Comparison of ENCODE assay signal across 8 mouse cellular contexts in the genomic region with DNA sequence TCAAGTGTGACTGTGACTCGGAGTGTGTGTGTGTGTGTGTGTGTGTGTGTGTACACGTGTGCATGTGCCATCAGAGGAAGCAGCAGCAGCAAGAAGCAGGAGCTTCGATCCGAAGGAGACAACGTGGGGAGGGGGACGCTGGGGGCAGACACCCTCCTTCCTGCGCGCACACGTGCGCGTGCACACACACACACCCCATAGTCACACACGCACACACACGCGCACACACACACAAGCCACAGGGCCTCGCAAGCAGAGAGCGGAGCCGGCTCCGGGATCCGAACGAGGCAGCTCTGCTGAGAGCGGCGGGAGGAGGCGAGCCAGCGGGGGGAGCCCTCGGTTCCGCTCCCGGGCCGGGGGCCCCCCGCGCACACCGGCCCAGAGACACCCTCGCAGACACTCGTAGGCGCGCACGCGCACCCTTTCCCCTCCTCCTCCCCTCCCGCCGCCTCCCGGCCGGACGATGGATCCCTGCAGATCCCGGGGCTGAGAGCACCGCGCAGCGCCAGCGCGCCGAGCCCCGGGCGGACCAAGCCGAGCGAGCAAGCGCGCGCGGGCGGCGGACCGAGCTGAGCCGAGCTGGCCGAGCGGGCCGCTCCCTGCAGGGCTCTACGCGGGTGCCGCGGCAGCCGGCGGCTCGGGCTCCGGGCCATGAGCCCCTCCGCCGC. TPM values are rescaled to one million over a fixed set of nuclear protein-coding genes. Genes with fewer than 3 reads are reported as not detected.
A peak's percentile ranks its signal among the peaks of the same experiment; 100 is the strongest.
DNase-seq lines count a peak whose midpoint lies in the region; ATAC-seq and TF ChIP-seq lines count a peak whose summit lies in the region.
"Had no signal": no experiment of that assay in that cellular context is flagged by ENCODE, and none has a peak within 500 bp of the region (broad histone marks: within the 10 kb centered on the region; RNA-seq: fewer than 3 reads in every experiment).

A gene (plus strand): TSS at position 215 of the 668 bp plus-strand sequence.

- DNase-seq in adrenal gland, adult 8-10 months: peak; percentile 46
- DNase-seq in gastrocnemius, postnatal 4 days (ENCODE audit: low spot score in 2 of 2): peak; percentile 59 to 72
- peak; percentile 64 for DNase-seq in left cerebral cortex, postnatal 4 days

- H3K4me2 ChIP-seq in intestine, postnatal 0 days (replicated peaks; ENCODE audit: low read depth): peak within 1 kb of the TSS; percentile 93
- H3K4me2 ChIP-seq in midbrain, embryonic 13.5 days (replicated peaks): peak within 1 kb of the TSS; percentile 79
- peak within 1 kb of the TSS; percentile 95 for H3K4me2 ChIP-seq in stomach, embryonic 14.5 days (replicated peaks; ENCODE audit: low read depth, low read length)

- H3K4me1 ChIP-seq in cortical plate, adult 2 months (ENCODE audit: control insufficient read depth, insufficient read depth, low read length): peaks cover 8% of the 10 kb centered on the region
- H3K4me1 ChIP-seq in intestine, postnatal 0 days (replicated peaks; ENCODE audit: control insufficient read depth, insufficient read depth, low read length): no peaks in the 10 kb centered on the region
- peaks cover 80% of the 10 kb centered on the region for H3K4me1 ChIP-seq in midbrain, embryonic 13.5 days (replicated peaks)
- no peaks in the 10 kb centered on the region for H3K4me1 ChIP-seq in stomach, embryonic 14.5 days (ENCODE audit: control insufficient read depth, insufficient read depth, low read length)

- intact Hi-C loops in left cerebral cortex, postnatal 4 days (cut with DNase I): no loop called here

- peak within 1 kb of the TSS; percentile 49 for H3K4me3 ChIP-seq in cortical plate, adult 2 months (ENCODE audit: insufficient read depth, low read length)
- H3K4me3 ChIP-seq in intestine, postnatal 0 days (ENCODE audit: low read depth, low read length): peak within 1 kb of the TSS; percentile 51
- peak within 1 kb of the TSS; percentile 78 for H3K4me3 ChIP-seq in midbrain, embryonic 13.5 days (replicated peaks)
- H3K4me3 ChIP-seq in stomach, embryonic 14.5 days (ENCODE audit: low read depth, low read length): peak within 1 kb of the TSS; percentile 49

- under 1% methylated on average over 52 of the region's 74 CpGs for WGBS in intestine, postnatal 0 days
- WGBS in midbrain, embryonic 13.5 days: under 1% methylated on average over 68 of the region's 74 CpGs
- WGBS in stomach, embryonic 14.5 days: 1% methylated on average over 65 of the region's 74 CpGs

- H3K9me3 ChIP-seq in intestine, postnatal 0 days (ENCODE audit: control insufficient read depth): no peaks in the 10 kb centered on the region
- no peaks in the 10 kb centered on the region for H3K9me3 ChIP-seq in midbrain, embryonic 13.5 days
- no peaks in the 10 kb centered on the region for H3K9me3 ChIP-seq in stomach, embryonic 14.5 days (ENCODE audit: control insufficient read depth, low read depth, low read length)

- no peak; the same call in 1 of the 2 replicates for TF ChIP-seq POLR2A in cortical plate, adult 2 months (IDR thresholded peaks at IDR 0.05; ENCODE audit: extremely low read depth, insufficient read depth, low read length)

- no peaks in the 10 kb centered on the region for H3K36me3 ChIP-seq in intestine, postnatal 0 days (ENCODE audit: control insufficient read depth, insufficient read depth)
- H3K36me3 ChIP-seq in midbrain, embryonic 13.5 days: peaks cover 13% of the 10 kb centered on the region; the same call in 1 of the 2 replicates
- no peaks in the 10 kb centered on the region for H3K36me3 ChIP-seq in stomach, embryonic 14.5 days (ENCODE audit: control insufficient read depth, insufficient read depth, low read length)

- 0 out of 2 replicates have a peak within 1 kb of the TSS, but pooled peaks have one; percentile 7 for H3K9ac ChIP-seq in intestine, postnatal 0 days (ENCODE audit: low read depth, low read length)
- peak within 1 kb of the TSS; percentile 96 for H3K9ac ChIP-seq in midbrain, embryonic 13.5 days (replicated peaks)
- H3K9ac ChIP-seq in stomach, embryonic 14.5 days (replicated peaks; ENCODE audit: low read depth, low read length): no peak within 1 kb of the TSS; the same call in 1 of the 2 replicates

- peak; percentile 57; the same call in 1 of the 2 replicates for ATAC-seq in intestine, postnatal 0 days
- peak; percentile 74 for ATAC-seq in midbrain, embryonic 13.5 days
- ATAC-seq in stomach, embryonic 14.5 days (ENCODE audit: insufficient number of reproducible peaks, insufficient read depth, low FRiP score, low read depth): peak; percentile 57; the same call in 1 of the 2 replicates

- peak within 1 kb of the TSS; percentile 16; the same call in 1 of the 2 replicates for H3K27ac ChIP-seq in cortical plate, adult 2 months (ENCODE audit: insufficient read depth, low read length)
- H3K27ac ChIP-seq in intestine, postnatal 0 days (ENCODE audit: low read depth, low read length): no peak within 1 kb of the TSS
- peak within 1 kb of the TSS; percentile 92 for H3K27ac ChIP-seq in midbrain, embryonic 13.5 days
- no peak within 1 kb of the TSS for H3K27ac ChIP-seq in stomach, embryonic 14.5 days (ENCODE audit: low read length)

- H3K27me3 ChIP-seq in intestine, postnatal 0 days (replicated peaks; ENCODE audit: control insufficient read depth, insufficient read depth, low read length): peaks cover 56% of the 10 kb centered on the region
- H3K27me3 ChIP-seq in midbrain, embryonic 13.5 days: peaks cover 16% of the 10 kb centered on the region
- peaks cover 34% of the 10 kb centered on the region for H3K27me3 ChIP-seq in stomach, embryonic 14.5 days (ENCODE audit: control insufficient read depth, insufficient read depth, low read length)

- TF ChIP-seq CTCF in cortical plate, adult 2 months (IDR thresholded peaks at IDR 0.05; ENCODE audit: extremely low read depth, insufficient read depth, low read length): no peak
- peak; percentile 29 for TF ChIP-seq CTCF in intestine, postnatal 0 days (IDR thresholded peaks at IDR 0.05; ENCODE audit: low read depth)

RNA-seq across cellular contexts. Expression of the gene that starts here (rescaled TPM):
- 1 to 10 TPM; 1.4 to 2.5 (median 1.8) TPM for total RNA-seq in adrenal gland, adult 8-10 months (2022)
- polyA plus RNA-seq in cortical plate, adult 2 months (2012; rRNA removed): 54.1 and 59.0 TPM in 2 replicates
- total RNA-seq in gastrocnemius, postnatal 4 days (2021): 1 to 10 TPM in 1 of 2 experiments, under 1 TPM in 1; 0.91 to 1.9 TPM
- polyA plus RNA-seq in intestine, postnatal 0 days (2015; fragmentation: Nextera tagmentation; extraction: Ambion mirVana): 1.4 and 2.1 TPM in 2 replicates
- 100 to 1,000 TPM; 101 to 102 TPM for total RNA-seq in left cerebral cortex, postnatal 4 days (2021)
- polyA plus RNA-seq in midbrain, embryonic 13.5 days (2015; fragmentation: Nextera tagmentation; extraction: Ambion mirVana): 48.0 and 54.5 TPM in 2 replicates
- 1.5 and 1.8 TPM in 2 replicates for polyA plus RNA-seq in stomach, embryonic 14.5 days (2014; fragmentation: Nextera tagmentation; extraction: Ambion mirVana)
- total RNA-seq: hematopoietic stem cell, adult 5-6 weeks had no signal

Comparison
In these comparisons a context has a peak if more than half of its experiments do, and no peak if none do; other contexts are left out.
1. RNA of the gene that starts here (total RNA-seq): 101 to 102 TPM in left cerebral cortex, postnatal 4 days; 1.4 to 2.5 TPM in adrenal gland, adult 8-10 months and 0.91 to 1.9 TPM in gastrocnemius, postnatal 4 days; every median in the first group is over 10 times any median in the second.
2. RNA of the gene that starts here (polyA plus RNA-seq): 54.1 to 59.0 TPM in cortical plate, adult 2 months and 48.0 to 54.5 TPM in midbrain, embryonic 13.5 days; 1.5 to 1.8 TPM in stomach, embryonic 14.5 days and 1.4 to 2.1 TPM in intestine, postnatal 0 days; every median in the first group is over 10 times any median in the second.
3. H3K27ac ChIP-seq: peak in cortical plate, adult 2 months (single experiment) and midbrain, embryonic 13.5 days (single experiment); none in intestine, postnatal 0 days (single experiment) and stomach, embryonic 14.5 days (single experiment).
4. Peak in every context shown above with its lines, with median percentiles within 50 percentile points of each other: DNase-seq, H3K4me3 ChIP-seq, ATAC-seq and H3K4me2 ChIP-seq.